Mouse (Mus musculus): ENCODE measurements around the gene Wfdc17.

GRCm38 (mm10) chr11:83737109-83737558 lies 33.3 kb downstream of the Wfdc17 start:
- TF ChIP-seq CTCF (IDR thresholded peaks at IDR 0.05; ENCODE audit: borderline replicate concordance, insufficient read depth, low read depth, low read length) (no peak), POLR2A (IDR thresholded peaks at IDR 0.05; ENCODE audit: borderline replicate concordance, insufficient read depth, low read length) (no peak)

Data from cerebellum, adult 2 months (tissue).